Mouse (Mus musculus) C2C12 (cell line): ENCODE results near the gene Olfr70.

Experiments
- CTCF ChIP-seq: IDR thresholded peaks from one replicate; pipeline ENCODE4 v1.5.1; 2011; ENCODE audit not compliant: control insufficient read depth, insufficient read depth, insufficient read length
- FOSL1 ChIP-seq: IDR thresholded peaks from one replicate; pipeline ENCODE4 v1.8.0; 2011; ENCODE audit warnings: mild to moderate bottlenecking, low read length; ENCODE audit not compliant: poor library complexity, insufficient read depth, severe bottlenecking
- MAX ChIP-seq: IDR thresholded peaks from one replicate; pipeline ENCODE4 v1.6.1; 2011; ENCODE audit warnings: mild to moderate bottlenecking, control low read depth
- MYOD1 ChIP-seq: IDR thresholded peaks from one replicate; pipeline ENCODE4 v1.6.1; 2011; ENCODE audit warnings: low read depth; ENCODE audit not compliant: control insufficient read depth, insufficient read length
- USF1 ChIP-seq: IDR thresholded peaks from one replicate; pipeline ENCODE4 v1.6.1; 2011; ENCODE audit warnings: low read depth, mild to moderate bottlenecking, control low read depth, moderate library complexity

- peak; percentile 12 for TF ChIP-seq CTCF
- TF ChIP-seq USF1: no peak
- no peak for TF ChIP-seq MYOD1
- no peak for TF ChIP-seq FOSL1
- TF ChIP-seq MAX: no peak
Observed at GRCm38 (mm10) chr4:43724764-43725163, 24.2 kb upstream of the Olfr70 start.
